Mouse (Mus musculus) heart, postnatal 25 days (tissue): ENCODE measurements around the gene Cyp2j7. TPM values are rescaled to one million over a fixed set of nuclear protein-coding genes. Genes with fewer than 3 reads are reported as not detected.
"Not testable (repeated sequence)": the region's sequence is repeated elsewhere in the genome, so short reads cannot be mapped to it uniquely, and the experiment has no call there.

Experiments used
- DNase-seq: peaks from one replicate; pipeline ENCODE4 v3.0.0; 2022; ENCODE audit warnings: low spot score
- intact Hi-C: fragments of 180-260 bp; cut with DNase I; formaldehyde crosslinking; loops from one replicate; pipeline ENCODE4 v1.15.1; 2025
- total RNA-seq, 2 experiments: library from RNA; stranded (reverse); gene quantifications; 2 replicates each; pipeline ENCODE4 v1.2.3; 2021

Gene Cyp2j7
- not detected for total RNA-seq

- DNase-seq = no peak
- intact Hi-C loops = no loop called here
These were observed at the start of gene Cyp2j7 for GRCm38 (mm10) chr4:96236559-96236958. Gene Cyp2j7 (minus strand): TSS chr4:96236659.

GRCm38 (mm10) chr4:96276896-96277295 lies 40.4 kb upstream of the Cyp2j7 start:
- intact Hi-C loops = not testable (repeated sequence)

DNA sequence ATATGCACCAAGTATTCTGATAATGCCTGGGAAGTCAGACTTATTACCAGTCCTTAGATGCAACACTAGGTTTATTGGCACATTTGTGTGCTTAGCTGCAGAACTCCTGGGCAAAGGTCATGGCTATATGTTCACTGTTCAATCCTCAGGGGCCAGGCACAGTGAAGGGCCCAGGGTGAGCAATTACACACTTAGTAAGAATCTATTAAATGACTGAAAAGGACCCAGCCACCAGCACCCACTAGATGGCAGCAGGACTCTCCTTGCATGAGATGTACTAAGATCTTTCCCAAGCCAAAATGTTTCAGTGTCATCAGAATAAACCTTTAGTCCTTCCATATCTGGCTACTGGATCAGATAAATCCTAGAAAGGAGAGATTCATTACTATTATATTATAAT lies 37.4 kb upstream of the Cyp2j7 start:
- no peak for DNase-seq
- intact Hi-C loops = loop anchor here (2.0 to 5.0 kb wide), 2 partner anchors 253 to 409 kb away; no protein-coding TSS in a partner anchor

More at GRCm38 (mm10) chr4:96276896-96277295, 40.4 kb upstream of the Cyp2j7 start:
- not testable (repeated sequence) for DNase-seq

DNA sequence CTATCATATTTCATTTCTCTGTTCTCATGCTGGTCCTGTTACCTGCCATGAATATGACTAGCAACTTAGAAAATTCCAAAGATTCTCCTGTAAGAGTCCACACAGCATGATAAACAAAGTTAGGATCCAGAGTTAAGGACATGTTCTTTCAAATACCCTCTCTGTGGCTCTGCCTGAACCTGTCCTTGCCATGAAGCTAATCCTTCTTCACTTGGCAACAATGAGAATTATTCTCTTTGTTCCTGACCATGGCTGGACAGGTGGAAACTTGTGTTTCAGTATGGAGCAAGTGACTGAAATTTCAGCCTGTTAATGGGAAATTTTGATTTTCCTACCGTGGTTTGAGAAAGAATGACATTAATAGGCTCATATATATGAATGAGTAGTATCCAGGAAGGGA lies 39.8 kb downstream of the Cyp2j7 start:
- intact Hi-C loops = no loop called here
- no peak for DNase-seq

DNA sequence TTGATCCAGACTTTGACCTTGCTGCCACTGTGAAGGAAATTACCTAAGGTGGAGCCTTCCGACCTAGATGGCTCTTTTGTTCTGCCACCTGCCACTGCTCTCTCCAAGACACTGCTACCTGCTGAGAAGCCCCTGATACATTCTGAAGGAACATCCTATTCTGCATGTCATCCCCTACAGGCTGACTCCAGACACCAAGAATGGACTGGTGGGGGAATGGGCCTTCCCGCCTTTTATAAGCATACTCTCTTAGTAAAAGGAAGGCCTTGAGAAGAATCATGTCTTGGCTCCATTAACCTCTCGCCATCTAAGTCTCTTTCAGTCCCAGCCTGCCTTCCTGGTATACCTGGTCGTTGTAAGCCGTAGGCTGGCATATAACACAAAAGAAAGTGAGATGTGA lies 47.1 kb downstream of the Cyp2j7 start:
- intact Hi-C loops = not testable (repeated sequence)

GRCm38 (mm10) chr4:96188671-96189070 lies 47.8 kb downstream of the Cyp2j7 start:
- DNase-seq, intact Hi-C loops: not testable (repeated sequence)

More for the DNA sequence above, 47.1 kb downstream of the Cyp2j7 start:
- DNase-seq = not testable (repeated sequence)

- DNase-seq, intact Hi-C loops: not testable (repeated sequence)
These were observed 48.3 kb downstream of the Cyp2j7 start for GRCm38 (mm10) chr4:96188146-96188545.

DNA sequence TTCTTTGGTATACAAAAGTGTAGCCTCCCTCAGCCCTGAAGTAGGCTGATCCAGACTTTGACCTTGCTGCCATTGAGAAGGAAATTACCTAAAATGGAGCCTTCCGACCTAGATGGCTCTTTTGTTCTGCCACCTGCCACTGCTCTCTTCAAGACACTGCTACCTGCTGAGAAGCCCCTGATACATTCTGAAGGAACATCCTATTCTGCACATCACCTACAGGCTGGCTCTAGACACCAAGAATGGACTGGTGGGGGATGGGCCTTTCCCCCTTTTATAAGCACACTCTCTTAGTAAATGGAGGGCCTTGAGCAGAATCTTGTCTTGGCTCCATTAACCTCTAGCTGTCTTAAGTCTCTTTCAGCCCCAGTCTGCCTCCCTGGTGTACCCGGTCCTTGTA lies 51.7 kb downstream of the Cyp2j7 start:
- intact Hi-C loops, DNase-seq: not testable (repeated sequence)

GRCm38 (mm10) chr4:96162839-96163238 lies 73.6 kb downstream of the Cyp2j7 start:
- no peak for DNase-seq
- intact Hi-C loops = no loop called here

GRCm38 (mm10) chr4:96161575-96161974 lies 74.9 kb downstream of the Cyp2j7 start:
- DNase-seq = no peak
- intact Hi-C loops = no loop called here

Other genes starting within 250 kb of the Cyp2j7 start
- gene Cyp2j13, start 159.1 kb downstream of the Cyp2j7 start, total RNA-seq = not detected
- not detected for gene Cyp2j12, start 95.5 kb downstream of the Cyp2j7 start, total RNA-seq
- gene Cyp2j11, start 112.0 kb upstream of the Cyp2j7 start, total RNA-seq = not detected